Mouse (Mus musculus) kidney, adult 2 months (tissue): ENCODE results near the gene Olfr1107. TPM values are rescaled to one million over a fixed set of nuclear protein-coding genes. Genes with fewer than 3 reads are reported as not detected.

ENCODE experiments used
- DNase-seq: peaks from one replicate; pipeline ENCODE4 v3.0.0; 2021
- H3K27ac ChIP-seq: fragments of 200-500 bp; 2 replicates; pipeline ENCODE4 v1.5.1; 2012; ENCODE audit warnings: low read depth, low read length, control low read depth, inconsistent platforms; ENCODE audit not compliant: insufficient read depth
- H3K27me3 ChIP-seq: fragments of 200-500 bp; replicated peaks from 2 replicates; pipeline ENCODE4 v1.6.1; 2012; ENCODE audit warnings: mild to moderate bottlenecking, moderate library complexity, low read length, inconsistent platforms; ENCODE audit not compliant: control insufficient read depth, insufficient read depth
- H3K36me3 ChIP-seq: fragments of 200-500 bp; 2 replicates; pipeline ENCODE4 v1.6.1; 2012; ENCODE audit warnings: mild to moderate bottlenecking, moderate library complexity, low read length, inconsistent platforms; ENCODE audit not compliant: control insufficient read depth, insufficient read depth
- H3K4me1 ChIP-seq: fragments of 200-500 bp; 2 replicates; pipeline ENCODE4 v1.6.1; 2011; ENCODE audit warnings: low read length; ENCODE audit not compliant: control insufficient read depth, insufficient read depth
- H3K4me3 ChIP-seq: fragments of 200-500 bp; 2 replicates; pipeline ENCODE4 v1.5.1; 2011; ENCODE audit warnings: mild to moderate bottlenecking, low read depth, low read length, control low read depth; ENCODE audit not compliant: insufficient read depth
- CTCF ChIP-seq: fragments of 200-500 bp; conservative IDR thresholded peaks from 2 replicates; pipeline ENCODE4 v1.5.1; 2011; ENCODE audit warnings: low read depth, mild to moderate bottlenecking, control low read depth, low read length, moderate library complexity, mixed read lengths; ENCODE audit not compliant: insufficient read depth, insufficient read length
- POLR2A ChIP-seq: fragments of 200-500 bp; IDR thresholded peaks from one replicate; pipeline ENCODE4 v1.6.1; 2011; ENCODE audit warnings: low read depth, low read length, control low read depth
- WGBS: fragments of 180-500 bp; shearing (Covaris S2); methylation state at CpG from one replicate; pipeline ENCODE4 v1.1.7; 2018; 5-methylcytosine and 5-hydroxymethylcytosine counted together
- polyA plus RNA-seq: library from polyadenylated mRNA; depleted of rRNA; stranded (reverse); fragments of >200 nt; gene quantifications from 2 replicates; pipeline ENCODE4 v1.2.3, GENCODE M21; 2012; rRNA removed

Gene Olfr1107
- polyA plus RNA-seq: not detected in 2 replicates

DNA sequence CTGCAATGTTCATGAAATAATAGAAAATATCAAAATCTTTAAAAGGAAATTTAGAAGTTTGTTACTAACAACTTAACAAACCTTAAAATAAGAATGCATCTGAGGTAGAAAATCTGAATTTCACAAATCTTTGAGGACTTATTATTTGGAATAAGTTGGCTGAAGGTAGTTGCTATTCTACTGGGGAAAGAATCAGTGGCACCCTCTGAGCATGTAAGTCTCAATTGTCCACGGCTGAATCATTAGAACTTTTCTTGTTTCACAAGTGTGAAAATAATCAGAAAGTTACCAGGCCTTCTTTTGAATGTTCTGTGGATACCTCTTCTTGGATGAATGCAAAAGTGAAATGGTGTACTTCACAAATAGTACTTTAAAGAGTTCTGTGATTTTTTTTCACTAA lies at the start of gene Olfr1107:
Olfr1107 (minus strand) TSS at position 101 of the 400 bp plus-strand sequence.
- 83% methylated on average over 1 of the region's 1 CpGs for WGBS
- H3K4me3 ChIP-seq: no peak within 1 kb of the TSS
- DNase-seq: no peak
- no peaks in the 10 kb centered on the region for H3K36me3 ChIP-seq
- no peaks in the 10 kb centered on the region for H3K4me1 ChIP-seq
- TF ChIP-seq POLR2A: no peak
- no peak for TF ChIP-seq CTCF
- no peak within 1 kb of the TSS for H3K27ac ChIP-seq
- H3K27me3 ChIP-seq: no peaks in the 10 kb centered on the region

DNA sequence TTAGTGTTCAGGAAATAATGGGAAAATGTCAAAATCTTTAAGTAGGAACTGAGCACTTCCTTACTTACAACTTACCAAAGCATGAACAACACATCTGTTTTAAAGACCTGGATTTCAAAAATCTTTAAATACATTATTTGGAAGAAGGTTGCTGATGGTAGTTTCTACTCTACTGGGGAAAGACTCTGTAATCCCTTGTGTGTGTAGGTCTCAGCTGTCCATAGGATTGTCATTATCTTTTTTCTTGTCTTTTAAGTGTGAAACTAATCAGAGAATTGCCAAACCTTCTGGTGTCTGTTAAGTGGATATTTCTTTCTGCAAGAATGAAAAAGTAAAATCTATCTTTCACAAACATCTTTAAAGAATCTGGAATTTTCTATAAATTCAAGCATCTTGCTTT lies 38.9 kb upstream of the Olfr1107 start, which contains the start of gene Olfr259:
Olfr259 (minus strand) TSS at position 101 of the 400 bp plus-strand sequence.
- H3K27me3 ChIP-seq: no peaks in the 10 kb centered on the region
- no peaks in the 10 kb centered on the region for H3K4me1 ChIP-seq
- TF ChIP-seq POLR2A: no peak
- TF ChIP-seq CTCF: no peak
- no peaks in the 10 kb centered on the region for H3K36me3 ChIP-seq
- no peak for DNase-seq
- H3K4me3 ChIP-seq: no peak within 1 kb of the TSS
- H3K27ac ChIP-seq: no peak within 1 kb of the TSS

GRCm38 (mm10) chr2:87095908-87096307 lies 20.3 kb upstream of the Olfr1107 start, which contains the start of gene Olfr1109:
Olfr1109 (minus strand) TSS chr2:87096008.
- Histone ChIP-seq H3K27ac (no peak within 1 kb of the TSS), H3K36me3 (no peaks in the 10 kb centered on the region), H3K4me1 (no peaks in the 10 kb centered on the region), H3K27me3 (no peaks in the 10 kb centered on the region), H3K4me3 (no peak within 1 kb of the TSS)
- DNase-seq: no peak
- 70% methylated on average over 1 of the region's 1 CpGs for WGBS
- no peak for TF ChIP-seq POLR2A

- H3K4me3 ChIP-seq: no peak within 1 kb of the TSS
- no peak for DNase-seq
- WGBS: 68% methylated on average over 1 of the region's 1 CpGs
- no peak for TF ChIP-seq CTCF
- no peak for TF ChIP-seq POLR2A
- H3K27me3 ChIP-seq: no peaks in the 10 kb centered on the region
- no peaks in the 10 kb centered on the region for H3K4me1 ChIP-seq
- no peak within 1 kb of the TSS for H3K27ac ChIP-seq
- no peaks in the 10 kb centered on the region for H3K36me3 ChIP-seq
These were observed 23.4 kb downstream of the Olfr1107 start, which contains the start of gene Olfr1106 for GRCm38 (mm10) chr2:87052173-87052572. Olfr1106 (minus strand) TSS chr2:87052273.

DNA sequence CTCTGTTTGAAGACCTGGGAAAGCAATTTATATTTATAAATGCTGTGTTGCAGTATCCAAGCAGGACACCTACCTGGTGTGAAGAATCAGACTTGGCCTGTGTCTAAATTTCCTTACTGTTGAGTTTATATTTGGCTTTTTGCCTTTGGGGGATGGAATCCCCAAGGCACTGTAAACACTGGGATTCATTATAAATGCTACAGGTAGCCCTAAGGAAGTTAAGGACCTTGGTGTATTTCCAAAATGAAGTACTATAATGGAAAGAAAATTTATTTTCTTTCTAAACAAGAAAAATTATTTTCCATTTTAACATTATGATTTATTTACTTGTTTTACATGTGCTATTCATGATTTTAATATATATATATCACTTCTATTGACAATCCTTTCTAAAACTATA lies 39.2 kb downstream of the Olfr1107 start, which contains the start of gene Olfr1105:
Olfr1105 (minus strand) TSS at position 101 of the 400 bp plus-strand sequence.
- Histone ChIP-seq H3K36me3 (no peaks in the 10 kb centered on the region), H3K4me1 (no peaks in the 10 kb centered on the region), H3K4me3 (no peak within 1 kb of the TSS), H3K27me3 (no peaks in the 10 kb centered on the region), H3K27ac (no peak within 1 kb of the TSS)
- no peak for DNase-seq
- no peak for TF ChIP-seq CTCF
- no peak for TF ChIP-seq POLR2A

GRCm38 (mm10) chr2:87026980-87027379 lies 48.6 kb downstream of the Olfr1107 start, which contains the start of gene Olfr1104:
Olfr1104 (minus strand) TSS chr2:87027080.
- TF ChIP-seq POLR2A (no peak), CTCF (no peak)
- H3K4me3 ChIP-seq: no peak within 1 kb of the TSS
- no peak within 1 kb of the TSS for H3K27ac ChIP-seq
- no peaks in the 10 kb centered on the region for H3K27me3 ChIP-seq
- WGBS: 75% methylated on average over 1 of the region's 1 CpGs
- no peaks in the 10 kb centered on the region for H3K36me3 ChIP-seq
- no peaks in the 10 kb centered on the region for H3K4me1 ChIP-seq
- DNase-seq: no peak

Other genes with a start within 250 kb of the Olfr1107 start
- not detected in 2 replicates for gene Olfr1095, start 224.1 kb downstream of the Olfr1107 start, polyA plus RNA-seq
- not detected in 2 replicates for gene Gm13723, start 201.0 kb downstream of the Olfr1107 start, polyA plus RNA-seq
- gene Olfr1097, start 183.6 kb downstream of the Olfr1107 start, polyA plus RNA-seq: not detected in 2 replicates
- not detected in 2 replicates for gene Olfr1098, start 151.3 kb downstream of the Olfr1107 start, polyA plus RNA-seq
- gene Olfr1099, start 115.1 kb downstream of the Olfr1107 start, polyA plus RNA-seq: not detected in 2 replicates
- gene Olfr1100, start 95.9 kb downstream of the Olfr1107 start, polyA plus RNA-seq: not detected in 2 replicates
- gene Olfr1101, start 84.6 kb downstream of the Olfr1107 start, polyA plus RNA-seq: not detected in 2 replicates
- gene Olfr1102, start 77.4 kb downstream of the Olfr1107 start, polyA plus RNA-seq: not detected in 2 replicates
- gene Olfr1104, start 48.7 kb downstream of the Olfr1107 start, polyA plus RNA-seq: not detected in 2 replicates
- not detected in 2 replicates for gene Olfr1105, start 39.3 kb downstream of the Olfr1107 start, polyA plus RNA-seq
- gene Olfr1106, start 23.5 kb downstream of the Olfr1107 start, polyA plus RNA-seq: not detected in 2 replicates
- gene Olfr1109, start 20.2 kb upstream of the Olfr1107 start, polyA plus RNA-seq: not detected in 2 replicates
- gene Olfr259, start 38.8 kb upstream of the Olfr1107 start, polyA plus RNA-seq: not detected in 2 replicates
- not detected in 2 replicates for gene Olfr1110, start 64.5 kb upstream of the Olfr1107 start, polyA plus RNA-seq
- not detected in 2 replicates for gene Olfr1111, start 76.8 kb upstream of the Olfr1107 start, polyA plus RNA-seq
- not detected in 2 replicates for gene Olfr1112, start 112.0 kb upstream of the Olfr1107 start, polyA plus RNA-seq
- not detected in 2 replicates for gene Olfr1113, start 133.2 kb upstream of the Olfr1107 start, polyA plus RNA-seq
- not detected in 2 replicates for gene Olfr1115, start 172.2 kb upstream of the Olfr1107 start, polyA plus RNA-seq
- not detected in 2 replicates for gene Olfr1116, start 191.7 kb upstream of the Olfr1107 start, polyA plus RNA-seq
- gene Olfr1118, start 231.8 kb upstream of the Olfr1107 start, polyA plus RNA-seq: not detected in 2 replicates